Mouse (Mus musculus): ENCODE results near the gene Ubqln3.

Ubqln3 gene

GRCm38 (mm10) chr7:104143179-104143578 is at the start of gene Ubqln3:
Ubqln3 (minus strand) TSS chr7:104143279.
- no peak for DNase-seq (ENCODE audit: low spot score)

DNA sequence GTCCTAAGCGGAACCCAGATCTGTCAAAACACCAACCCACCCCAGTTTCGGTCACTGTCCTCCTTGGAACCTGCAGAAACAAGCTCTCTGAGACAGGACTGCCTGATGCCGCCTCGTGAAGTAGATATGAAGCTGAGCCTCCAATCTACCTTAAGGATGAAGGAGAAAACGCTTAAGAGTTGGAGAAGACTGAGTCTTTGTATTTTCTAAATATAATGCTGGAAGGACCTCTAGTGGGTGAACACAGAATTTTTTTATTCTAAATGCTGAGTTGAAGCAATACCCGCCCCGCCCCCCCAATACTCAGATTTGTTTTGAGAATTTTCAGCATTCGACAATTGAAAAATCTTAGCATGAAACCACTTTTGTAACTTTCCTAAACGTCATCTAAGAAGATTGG is 48.2 kb upstream of the Ubqln3 start:
- DNase-seq (ENCODE audit: low spot score): no peak

- no peak for DNase-seq (ENCODE audit: low spot score)
Measured at GRCm38 (mm10) chr7:104183292-104183691, 40.2 kb upstream of the Ubqln3 start, which contains the start of gene Olfr648. Olfr648 (minus strand) TSS chr7:104183392.

- no peak for DNase-seq (ENCODE audit: low spot score)
Measured at GRCm38 (mm10) chr7:104179074-104179473, 36.0 kb upstream of the Ubqln3 start.

- no peak for DNase-seq (ENCODE audit: low spot score)
Measured at GRCm38 (mm10) chr7:104178422-104179054, 35.5 kb upstream of the Ubqln3 start.

DNA sequence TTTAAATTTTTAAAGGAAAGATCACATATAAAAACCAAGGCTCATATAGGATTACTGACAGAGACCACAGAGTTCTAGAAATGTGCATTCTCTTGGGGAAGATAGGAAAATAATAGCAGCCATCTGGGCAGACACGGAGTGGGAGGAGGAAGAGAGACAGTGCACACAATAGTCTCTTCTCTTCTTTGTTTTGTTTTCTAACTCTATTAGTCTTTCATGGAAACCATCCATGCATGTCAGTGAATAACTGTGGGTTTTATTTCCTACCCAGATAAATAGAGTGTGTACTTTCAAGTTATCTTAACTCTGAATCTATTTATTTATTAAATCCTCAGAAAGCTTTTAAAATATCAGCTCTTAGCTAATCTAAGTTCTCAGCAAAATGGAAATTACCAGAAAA is 32.0 kb upstream of the Ubqln3 start:
- DNase-seq (ENCODE audit: low spot score): no peak

DNA sequence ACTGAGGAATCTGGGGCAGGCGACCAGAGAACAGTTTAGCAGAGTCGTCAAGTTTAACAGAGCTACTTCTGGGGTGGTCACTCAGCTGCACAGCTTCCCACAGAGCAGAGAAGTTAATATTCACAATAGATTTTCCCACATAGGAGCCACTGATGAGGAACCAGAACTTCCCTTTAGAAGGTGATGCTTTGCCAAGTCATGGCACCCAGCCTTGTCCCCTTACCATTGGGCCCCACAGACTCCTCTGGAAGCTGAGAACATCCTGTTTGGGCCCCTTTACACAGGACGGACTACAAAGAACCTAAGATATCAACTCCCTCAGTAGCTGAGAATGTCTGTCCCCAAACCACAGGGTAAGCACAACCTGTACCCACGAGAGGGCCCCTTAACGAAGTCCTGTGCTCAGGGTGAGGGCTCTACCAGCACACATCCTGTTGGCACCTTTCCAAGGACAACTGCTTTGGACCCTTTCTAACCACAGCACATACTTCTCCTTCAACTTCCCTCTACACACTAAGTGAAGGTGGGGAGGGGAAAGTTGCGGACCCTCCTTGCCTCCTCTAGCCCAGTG is 26.6 kb upstream of the Ubqln3 start:
- no peak for DNase-seq (ENCODE audit: low spot score)

DNA sequence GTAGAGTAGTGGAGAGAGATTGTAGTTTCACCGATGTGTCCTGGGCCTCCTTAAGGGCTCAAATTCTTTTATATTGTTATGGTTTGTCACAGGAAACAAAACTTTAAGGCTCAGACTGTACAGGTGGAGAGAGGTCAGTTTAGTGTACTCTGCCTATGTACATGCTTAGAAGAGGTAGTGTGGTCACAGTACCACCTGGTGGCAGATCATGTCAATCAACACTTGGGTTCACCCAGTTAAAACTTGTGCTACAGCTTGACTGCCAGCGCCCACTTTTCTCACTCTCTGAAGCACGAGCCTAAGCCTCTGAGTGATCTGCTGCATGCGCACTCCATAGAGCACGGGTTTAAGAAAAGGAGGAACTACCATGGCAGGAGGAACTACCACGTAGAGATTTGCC is 24.0 kb upstream of the Ubqln3 start:
- DNase-seq (ENCODE audit: low spot score): no peak

DNA sequence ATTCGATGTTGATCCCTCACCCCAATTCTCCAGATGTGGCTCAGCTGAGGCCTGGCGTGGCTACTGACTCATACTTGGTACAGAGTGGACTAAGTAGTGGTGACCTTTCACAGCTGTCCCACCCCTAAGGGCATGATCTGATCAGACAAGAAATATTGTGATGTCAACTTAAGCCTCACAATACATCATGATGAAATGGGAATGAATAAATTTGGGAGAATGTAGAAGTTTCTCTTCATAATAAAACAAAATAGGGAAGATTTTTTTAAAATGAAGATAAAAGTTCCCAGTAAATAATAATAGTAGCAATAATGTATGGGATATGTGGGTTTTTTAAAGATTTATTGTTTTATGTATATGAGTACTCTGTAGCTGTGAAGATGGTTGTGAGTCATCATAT is 7.4 kb upstream of the Ubqln3 start, which contains the start of gene Ubqlnl:
Gene Ubqlnl (minus strand): TSS at position 101 of the 400 bp plus-strand sequence.
- DNase-seq (ENCODE audit: low spot score): no peak

DNA sequence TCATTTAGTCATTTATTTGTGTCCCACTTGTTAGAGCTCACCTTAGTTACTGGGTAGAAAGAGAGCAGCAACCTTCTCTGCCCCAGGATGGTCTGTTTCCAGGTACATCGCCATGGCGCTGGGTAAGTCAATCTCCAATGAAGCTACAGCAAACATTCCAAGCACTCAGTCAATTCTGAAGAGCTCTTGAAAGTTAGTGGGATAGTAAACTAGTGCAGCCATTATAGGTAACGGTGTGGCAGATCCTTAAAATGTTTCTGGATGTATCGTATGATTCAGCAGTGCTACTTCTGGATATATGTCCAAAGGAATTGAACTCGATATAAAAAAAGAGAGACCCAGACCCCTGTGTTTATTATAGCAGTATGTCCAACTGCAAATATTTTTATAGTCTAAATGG is 5.8 kb downstream of the Ubqln3 start, which contains the start of gene Olfr643:
Gene Olfr643 (minus strand): TSS at position 101 of the 400 bp plus-strand sequence.
- no peak for DNase-seq (ENCODE audit: low spot score)

DNA sequence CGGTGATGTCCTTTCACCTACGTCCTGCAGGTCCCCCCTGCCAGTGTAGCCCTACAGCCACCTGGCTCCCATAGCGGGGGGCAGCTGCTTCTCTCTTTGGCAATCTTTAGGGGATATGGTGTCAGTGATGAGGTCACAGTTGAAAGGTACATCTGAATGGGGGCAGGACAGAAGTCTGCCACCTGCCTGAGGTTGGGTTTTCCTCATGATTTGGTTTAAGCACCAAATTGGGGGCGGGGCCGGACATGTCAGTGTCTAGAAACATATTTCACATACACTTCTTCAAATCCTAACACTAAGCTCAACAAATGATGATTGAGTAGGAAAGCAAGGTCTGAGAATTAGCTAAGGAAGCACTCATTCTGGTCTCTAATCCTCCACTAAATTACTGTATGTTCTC is 13.4 kb downstream of the Ubqln3 start, which contains the start of gene Ubqln5:
Gene Ubqln5 (minus strand): TSS at position 101 of the 400 bp plus-strand sequence.
- DNase-seq (ENCODE audit: low spot score): no peak

DNA sequence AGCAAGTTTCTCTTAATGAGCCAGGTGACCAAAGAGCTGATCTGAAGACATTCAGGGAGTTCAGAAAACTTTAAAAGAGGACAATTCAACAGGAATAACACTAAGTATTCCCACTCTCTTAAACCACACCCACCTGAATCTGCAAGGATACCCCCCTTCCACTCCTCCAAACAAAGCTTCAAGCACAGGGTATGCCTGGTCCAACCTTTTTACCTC is 38.4 kb downstream of the Ubqln3 start, which contains the start of gene Olfr646:
Gene Olfr646 (plus strand): TSS at position 117 of the 216 bp plus-strand sequence.
- no peak for DNase-seq (ENCODE audit: low spot score)

DNA sequence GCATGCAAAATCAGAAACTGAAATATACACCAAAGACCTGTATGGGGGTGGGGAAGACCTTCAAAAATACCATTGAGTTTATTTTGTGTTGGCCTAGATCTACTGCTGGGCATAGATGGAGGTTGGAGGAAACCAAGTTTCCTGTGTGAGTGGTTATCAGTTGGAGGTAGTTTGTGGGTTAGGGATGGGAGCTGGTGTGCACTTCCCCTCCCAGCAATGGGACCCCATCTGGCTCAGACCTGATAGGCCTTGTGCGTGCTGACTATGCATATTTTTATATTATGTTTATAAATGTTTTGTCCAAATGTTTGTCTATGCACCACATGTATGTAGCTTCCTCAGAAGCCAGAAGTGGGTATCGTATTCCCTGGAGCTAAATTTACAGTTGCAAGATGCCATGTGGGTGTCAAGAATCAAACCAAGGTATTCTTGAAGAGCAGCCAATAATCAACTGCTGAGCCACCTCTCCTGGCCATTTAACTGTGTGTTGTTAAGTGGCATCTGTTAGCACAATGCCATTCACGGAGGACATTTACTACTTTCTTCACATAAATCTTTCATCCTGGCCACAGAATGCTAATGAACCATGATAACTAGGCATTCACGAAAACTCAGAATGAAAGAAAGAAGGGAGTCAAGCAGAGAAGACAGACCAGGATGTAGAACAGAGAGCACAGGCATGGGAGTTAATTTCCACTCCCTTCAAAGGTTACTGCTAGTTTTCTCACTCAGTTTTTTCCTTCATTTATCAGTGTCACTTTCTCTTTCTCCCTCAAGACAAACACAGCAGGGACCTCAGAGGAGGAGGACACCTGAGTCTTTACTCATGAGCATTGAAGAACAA is 38.9 kb downstream of the Ubqln3 start:
- DNase-seq (ENCODE audit: low spot score): no peak

Measured in MN1 (cell line).